Mouse (Mus musculus) erythroblast, embryonic 14.5 days (primary cell): ENCODE measurements around the gene Cfap43. TPM values are rescaled to one million over a fixed set of nuclear protein-coding genes. Genes with fewer than 3 reads are reported as not detected.

Experiments used
- H3K27me3 ChIP-seq: 2 replicates; pipeline ENCODE4 v1.6.1; 2012; ENCODE audit warnings: inconsistent platforms; ENCODE audit not compliant: control insufficient read depth
- H3K36me3 ChIP-seq: 2 replicates; pipeline ENCODE4 v1.6.1; 2012; ENCODE audit warnings: mild to moderate bottlenecking, inconsistent platforms; ENCODE audit not compliant: control insufficient read depth
- H3K4me1 ChIP-seq: 2 replicates; pipeline ENCODE4 v1.6.1; 2012; ENCODE audit warnings: inconsistent platforms; ENCODE audit not compliant: control insufficient read depth
- H3K4me3 ChIP-seq: replicated peaks from 2 replicates; pipeline ENCODE3; 2012; ENCODE audit warnings: moderate library complexity, mild to moderate bottlenecking, inconsistent platforms
- H3K9me3 ChIP-seq: 2 replicates; pipeline ENCODE4 v1.6.1; 2012; ENCODE audit warnings: low read length, inconsistent platforms, mixed read lengths; ENCODE audit not compliant: control insufficient read depth
- GATA1 ChIP-seq: IDR thresholded peaks from 2 replicates; pipeline ENCODE4 v1.6.1; 2012; ENCODE audit warnings: low read length, inconsistent platforms, mixed read lengths
- TAL1 ChIP-seq: IDR thresholded peaks from 3 replicates; pipeline ENCODE4 v1.6.1; 2012; ENCODE audit warnings: low read length, inconsistent platforms, mixed read lengths
- polyA plus RNA-seq: library from polyadenylated mRNA; stranded (reverse); fragments of >175 nt; gene quantifications from 2 replicates; pipeline ENCODE4 v1.2.3, GENCODE M21; 2012

The Cfap43 gene
- polyA plus RNA-seq, 1 experiment = not detected

- Histone ChIP-seq H3K27me3 (peaks cover 12% of the 10 kb centered on the region), H3K9me3 (no peaks in the 10 kb centered on the region), H3K36me3 (no peaks in the 10 kb centered on the region), H3K4me3 (no peak overlapping the region), H3K4me1 (no peaks in the 10 kb centered on the region)
- TF ChIP-seq TAL1 (no peak), GATA1 (no peak)
Observed at GRCm38 (mm10) chr19:47822143-47822796, 96.8 kb downstream of the Cfap43 start.

GRCm38 (mm10) chr19:47821494-47821872 is 97.6 kb downstream of the Cfap43 start:
- no peaks in the 10 kb centered on the region for H3K36me3 ChIP-seq
- H3K4me3 ChIP-seq = no peak overlapping the region
- H3K4me1 ChIP-seq = no peaks in the 10 kb centered on the region
- TF ChIP-seq GATA1 (no peak), TAL1 (no peak)
- no peaks in the 10 kb centered on the region for H3K9me3 ChIP-seq
- peaks cover 12% of the 10 kb centered on the region for H3K27me3 ChIP-seq

GRCm38 (mm10) chr19:47820832-47821493 is 98.1 kb downstream of the Cfap43 start:
- Histone ChIP-seq H3K4me3 (no peak overlapping the region), H3K27me3 (peaks cover 12% of the 10 kb centered on the region), H3K9me3 (no peaks in the 10 kb centered on the region), H3K36me3 (no peaks in the 10 kb centered on the region), H3K4me1 (no peaks in the 10 kb centered on the region)
- TF ChIP-seq GATA1 = no peak
- no peak for TF ChIP-seq TAL1

GRCm38 (mm10) chr19:47817692-47818091 is 101.4 kb downstream of the Cfap43 start:
- H3K36me3 ChIP-seq = no peaks in the 10 kb centered on the region
- no peaks in the 10 kb centered on the region for H3K9me3 ChIP-seq
- H3K27me3 ChIP-seq = peaks cover 8% of the 10 kb centered on the region
- no peak overlapping the region for H3K4me3 ChIP-seq
- no peaks in the 10 kb centered on the region for H3K4me1 ChIP-seq
- no peak for TF ChIP-seq TAL1
- TF ChIP-seq GATA1 = no peak

GRCm38 (mm10) chr19:47814721-47815120 is 104.4 kb downstream of the Cfap43 start:
- no peaks in the 10 kb centered on the region for H3K4me1 ChIP-seq
- no peaks in the 10 kb centered on the region for H3K9me3 ChIP-seq
- H3K27me3 ChIP-seq = no peaks in the 10 kb centered on the region
- no peak overlapping the region for H3K4me3 ChIP-seq
- TF ChIP-seq GATA1 (no peak), TAL1 (no peak)
- no peaks in the 10 kb centered on the region for H3K36me3 ChIP-seq

GRCm38 (mm10) chr19:47812091-47812490 is 107.0 kb downstream of the Cfap43 start:
- no peaks in the 10 kb centered on the region for H3K9me3 ChIP-seq
- H3K4me3 ChIP-seq = no peak overlapping the region
- no peaks in the 10 kb centered on the region for H3K27me3 ChIP-seq
- no peaks in the 10 kb centered on the region for H3K36me3 ChIP-seq
- no peak for TF ChIP-seq GATA1
- H3K4me1 ChIP-seq = no peaks in the 10 kb centered on the region

- Histone ChIP-seq H3K4me1 (peaks cover 9% of the 10 kb centered on the region), H3K4me3 (no peak overlapping the region), H3K9me3 (no peaks in the 10 kb centered on the region), H3K27me3 (no peaks in the 10 kb centered on the region; the same call in 1 of the 2 replicates), H3K36me3 (no peaks in the 10 kb centered on the region)
- TF ChIP-seq GATA1 = no peak
- no peak for TF ChIP-seq TAL1
Observed at GRCm38 (mm10) chr19:47798583-47798982, 120.5 kb downstream of the Cfap43 start.

GRCm38 (mm10) chr19:47796699-47797098 is 122.4 kb downstream of the Cfap43 start:
- peaks cover 9% of the 10 kb centered on the region for H3K4me1 ChIP-seq
- no peaks in the 10 kb centered on the region for H3K36me3 ChIP-seq
- H3K4me3 ChIP-seq = no peak overlapping the region
- no peaks in the 10 kb centered on the region; the same call in 1 of the 2 replicates for H3K27me3 ChIP-seq
- no peak for TF ChIP-seq GATA1
- TF ChIP-seq TAL1 = no peak
- no peaks in the 10 kb centered on the region for H3K9me3 ChIP-seq

GRCm38 (mm10) chr19:47795009-47795728 is 123.9 kb downstream of the Cfap43 start:
- H3K9me3 ChIP-seq = no peaks in the 10 kb centered on the region
- TF ChIP-seq TAL1 = no peak
- TF ChIP-seq GATA1 = no peak
- H3K27me3 ChIP-seq = no peaks in the 10 kb centered on the region; the same call in 1 of the 2 replicates
- no peak overlapping the region for H3K4me3 ChIP-seq
- peaks cover 9% of the 10 kb centered on the region for H3K4me1 ChIP-seq
- H3K36me3 ChIP-seq = no peaks in the 10 kb centered on the region
